Mouse (Mus musculus): Measurements from ENCODE around the gene Zfp12. TPM values are rescaled to one million over a fixed set of nuclear protein-coding genes. Genes with fewer than 3 reads are reported as not detected.
"Not testable (repeated sequence)": the region's sequence is repeated elsewhere in the genome, so short reads cannot be mapped to it uniquely, and the experiment has no call there.

Zfp12 gene
- 2.1 and 2.7 TPM in 2 replicates for polyA plus RNA-seq (2015; fragmentation: Nextera tagmentation; extraction: Ambion mirVana)

- peak; percentile 93 for ATAC-seq
- H3K27ac ChIP-seq (ENCODE audit: low read depth, low read length) = peak within 1 kb of the TSS; percentile 80
Observed at GRCm38 (mm10) chr5:143235028-143235693, at the start of gene Zfp12. Zfp12 (plus strand) TSS chr5:143235163.

GRCm38 (mm10) chr5:143188014-143188413 lies 46.9 kb upstream of the Zfp12 start:
- not testable (repeated sequence) for H3K9me3 ChIP-seq (ENCODE audit: control insufficient read depth); H3K4me1 ChIP-seq (replicated peaks; ENCODE audit: control insufficient read depth, insufficient read depth, low read length); H3K27ac ChIP-seq (ENCODE audit: low read depth, low read length); H3K27me3 ChIP-seq (replicated peaks; ENCODE audit: control insufficient read depth, insufficient read depth, low read length); H3K4me3 ChIP-seq (ENCODE audit: low read depth, low read length); H3K36me3 ChIP-seq (ENCODE audit: control insufficient read depth, insufficient read depth); H3K9ac ChIP-seq (ENCODE audit: low read depth, low read length); H3K4me2 ChIP-seq (replicated peaks; ENCODE audit: low read depth); ATAC-seq
- no CpG with 5 or more reads among the region's 1 CpGs for WGBS

More at GRCm38 (mm10) chr5:143235028-143235693, at the start of gene Zfp12:
- H3K9me3 ChIP-seq (ENCODE audit: control insufficient read depth) = no peaks in the 10 kb centered on the region
- H3K9ac ChIP-seq (ENCODE audit: low read depth, low read length) = peak within 1 kb of the TSS; percentile 76
- H3K4me1 ChIP-seq (replicated peaks; ENCODE audit: control insufficient read depth, insufficient read depth, low read length) = no peaks in the 10 kb centered on the region; the same call in 1 of the 2 replicates
- WGBS = 0% methylated on average over 58 of the region's 58 CpGs
- H3K27me3 ChIP-seq (replicated peaks; ENCODE audit: control insufficient read depth, insufficient read depth, low read length) = no peaks in the 10 kb centered on the region
- H3K4me2 ChIP-seq (replicated peaks; ENCODE audit: low read depth) = peak within 1 kb of the TSS; percentile 94
- TF ChIP-seq CTCF (IDR thresholded peaks at IDR 0.05; ENCODE audit: low read depth) = peak; percentile 59
- peak within 1 kb of the TSS; percentile 74 for H3K4me3 ChIP-seq (ENCODE audit: low read depth, low read length)
- peaks cover 20% of the 10 kb centered on the region for H3K36me3 ChIP-seq (ENCODE audit: control insufficient read depth, insufficient read depth)

GRCm38 (mm10) chr5:143192806-143193205 lies 42.2 kb upstream of the Zfp12 start:
- TF ChIP-seq CTCF (IDR thresholded peaks at IDR 0.05; ENCODE audit: low read depth) = no peak
- H3K4me3 ChIP-seq (ENCODE audit: low read depth, low read length) = no peak overlapping the region

GRCm38 (mm10) chr5:143194747-143195146 lies 40.2 kb upstream of the Zfp12 start:
- H3K27me3 ChIP-seq (replicated peaks; ENCODE audit: control insufficient read depth, insufficient read depth, low read length); H3K4me2 ChIP-seq (replicated peaks; ENCODE audit: low read depth); H3K4me3 ChIP-seq (ENCODE audit: low read depth, low read length); ATAC-seq; H3K36me3 ChIP-seq (ENCODE audit: control insufficient read depth, insufficient read depth); H3K27ac ChIP-seq (ENCODE audit: low read depth, low read length); H3K9ac ChIP-seq (ENCODE audit: low read depth, low read length); H3K9me3 ChIP-seq (ENCODE audit: control insufficient read depth); H3K4me1 ChIP-seq (replicated peaks; ENCODE audit: control insufficient read depth, insufficient read depth, low read length): not testable (repeated sequence)
- 65% methylated on average over 8 of the region's 8 CpGs for WGBS

More at GRCm38 (mm10) chr5:143192806-143193205, 42.2 kb upstream of the Zfp12 start:
- no peaks in the 10 kb centered on the region for H3K9me3 ChIP-seq (ENCODE audit: control insufficient read depth)
- H3K36me3 ChIP-seq (ENCODE audit: control insufficient read depth, insufficient read depth) = no peaks in the 10 kb centered on the region
- H3K4me1 ChIP-seq (replicated peaks; ENCODE audit: control insufficient read depth, insufficient read depth, low read length) = no peaks in the 10 kb centered on the region
- no peak overlapping the region for H3K4me2 ChIP-seq (replicated peaks; ENCODE audit: low read depth)
- no peaks in the 10 kb centered on the region for H3K27me3 ChIP-seq (replicated peaks; ENCODE audit: control insufficient read depth, insufficient read depth, low read length)
- 88% methylated on average over 8 of the region's 8 CpGs for WGBS
- no peak for ATAC-seq
- H3K27ac ChIP-seq (ENCODE audit: low read depth, low read length) = no peak overlapping the region
- no peak overlapping the region for H3K9ac ChIP-seq (ENCODE audit: low read depth, low read length)

GRCm38 (mm10) chr5:143195166-143195565 lies 39.8 kb upstream of the Zfp12 start:
- WGBS = 78% methylated on average over 2 of the region's 2 CpGs

GRCm38 (mm10) chr5:143196506-143196905 lies 38.5 kb upstream of the Zfp12 start:
- Histone ChIP-seq H3K27ac (ENCODE audit: low read depth, low read length) (no peak overlapping the region), H3K36me3 (ENCODE audit: control insufficient read depth, insufficient read depth) (no peaks in the 10 kb centered on the region), H3K9me3 (ENCODE audit: control insufficient read depth) (no peaks in the 10 kb centered on the region), H3K4me1 (replicated peaks; ENCODE audit: control insufficient read depth, insufficient read depth, low read length) (no peaks in the 10 kb centered on the region), H3K27me3 (replicated peaks; ENCODE audit: control insufficient read depth, insufficient read depth, low read length) (no peaks in the 10 kb centered on the region), H3K4me3 (ENCODE audit: low read depth, low read length) (no peak overlapping the region), H3K9ac (ENCODE audit: low read depth, low read length) (no peak overlapping the region), H3K4me2 (replicated peaks; ENCODE audit: low read depth) (no peak overlapping the region)
- 72% methylated on average over 4 of the region's 4 CpGs for WGBS
- no peak for TF ChIP-seq CTCF (IDR thresholded peaks at IDR 0.05; ENCODE audit: low read depth)
- no peak for ATAC-seq

More at GRCm38 (mm10) chr5:143195166-143195565, 39.8 kb upstream of the Zfp12 start:
- no peak overlapping the region for H3K9ac ChIP-seq (ENCODE audit: low read depth, low read length)
- H3K27ac ChIP-seq (ENCODE audit: low read depth, low read length) = no peak overlapping the region
- no peaks in the 10 kb centered on the region for H3K27me3 ChIP-seq (replicated peaks; ENCODE audit: control insufficient read depth, insufficient read depth, low read length)
- no peak overlapping the region for H3K4me2 ChIP-seq (replicated peaks; ENCODE audit: low read depth)
- ATAC-seq = no peak
- H3K9me3 ChIP-seq (ENCODE audit: control insufficient read depth) = no peaks in the 10 kb centered on the region
- no peak overlapping the region for H3K4me3 ChIP-seq (ENCODE audit: low read depth, low read length)
- TF ChIP-seq CTCF (IDR thresholded peaks at IDR 0.05; ENCODE audit: low read depth) = no peak
- H3K4me1 ChIP-seq (replicated peaks; ENCODE audit: control insufficient read depth, insufficient read depth, low read length) = no peaks in the 10 kb centered on the region
- no peaks in the 10 kb centered on the region for H3K36me3 ChIP-seq (ENCODE audit: control insufficient read depth, insufficient read depth)
